Mouse (Mus musculus) intestine, embryonic 15.5 days (tissue): Measurements from ENCODE around the gene Itgb5. TPM values are rescaled to one million over a fixed set of nuclear protein-coding genes. Genes with fewer than 3 reads are reported as not detected.

Experiments
- ATAC-seq: fragments of 200-750 bp; cut with Nextera tagmentation; 2 replicates; pipeline ENCODE4 v1.8.0; 2017; ENCODE audit warnings: moderate TSS enrichment, moderate library complexity
- H3K27ac ChIP-seq: fragments of 300-500 bp; sonication (generic); 2 replicates; pipeline ENCODE4 v1.5.1; 2015; ENCODE audit warnings: mild to moderate bottlenecking, inconsistent platforms
- H3K27me3 ChIP-seq: fragments of 300-500 bp; sonication (generic); replicated peaks from 2 replicates; pipeline ENCODE4 v1.6.1; 2015; ENCODE audit warnings: inconsistent platforms
- H3K36me3 ChIP-seq: fragments of 300-500 bp; sonication (generic); 2 replicates; pipeline ENCODE4 v1.6.1; 2015; ENCODE audit warnings: inconsistent platforms
- H3K4me1 ChIP-seq: fragments of 300-500 bp; sonication (generic); replicated peaks from 2 replicates; pipeline ENCODE4 v1.6.1; 2015; ENCODE audit warnings: inconsistent platforms
- H3K4me2 ChIP-seq: fragments of 300-500 bp; sonication (generic); replicated peaks from 2 replicates; pipeline ENCODE4 v1.6.1; 2015; ENCODE audit warnings: mild to moderate bottlenecking, inconsistent platforms
- H3K4me3 ChIP-seq: fragments of 300-500 bp; sonication (generic); replicated peaks from 2 replicates; pipeline ENCODE4 v1.5.1; 2015; ENCODE audit warnings: inconsistent platforms
- H3K9ac ChIP-seq: fragments of 300-500 bp; sonication (generic); 2 replicates; pipeline ENCODE4 v1.6.1; 2015; ENCODE audit warnings: inconsistent platforms
- H3K9me3 ChIP-seq: fragments of 300-500 bp; sonication (generic); 2 replicates; pipeline ENCODE4 v1.6.1; 2016; ENCODE audit warnings: inconsistent platforms
- WGBS: fragments of 180-500 bp; shearing (Covaris S2); methylation state at CpG from one replicate; pipeline ENCODE4 v1.1.7; 2015; 5-methylcytosine and 5-hydroxymethylcytosine counted together
- polyA plus RNA-seq: library from polyadenylated mRNA; unstranded; fragments of >200 nt; fragmentation: Nextera tagmentation; extraction: Ambion mirVana; gene quantifications from 2 replicates; pipeline ENCODE4 v1.2.1, GENCODE M21; 2015

The Itgb5 gene
- polyA plus RNA-seq, 1 experiment from 2014 or later, result 36.1 TPM

DNA sequence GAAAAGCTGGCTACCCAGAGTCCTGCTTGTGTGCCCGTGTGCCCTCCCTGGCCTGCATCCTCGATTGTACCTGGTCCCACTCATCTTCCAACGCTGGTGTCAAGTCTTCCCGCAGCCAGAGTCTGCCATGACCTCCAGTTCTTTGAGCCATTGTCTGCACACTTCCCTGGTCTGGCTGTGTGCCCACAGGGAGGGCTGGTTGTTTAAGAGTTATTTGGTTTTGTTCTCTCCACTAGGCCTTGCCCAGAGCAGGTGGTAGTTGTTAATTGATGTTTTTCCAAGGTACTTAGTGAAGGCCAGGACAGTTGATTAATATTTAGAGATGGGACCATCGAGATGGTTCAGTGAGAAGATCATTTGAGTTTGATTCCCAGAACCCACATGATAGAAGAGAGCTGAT is 54.7 kb downstream of the Itgb5 start:
- ATAC-seq, result no peak
- Histone ChIP-seq H3K36me3 (no peaks in the 10 kb centered on the region), H3K9me3 (no peaks in the 10 kb centered on the region), H3K4me3 (no peak overlapping the region), H3K9ac (no peak overlapping the region), H3K4me2 (no peak overlapping the region), H3K27ac (0 out of 2 replicates have a peak overlapping the region, but pooled peaks have one; percentile 61), H3K4me1 (peaks cover 41% of the 10 kb centered on the region), H3K27me3 (no peaks in the 10 kb centered on the region)
- WGBS, result 63% methylated on average over 5 of the region's 5 CpGs

DNA sequence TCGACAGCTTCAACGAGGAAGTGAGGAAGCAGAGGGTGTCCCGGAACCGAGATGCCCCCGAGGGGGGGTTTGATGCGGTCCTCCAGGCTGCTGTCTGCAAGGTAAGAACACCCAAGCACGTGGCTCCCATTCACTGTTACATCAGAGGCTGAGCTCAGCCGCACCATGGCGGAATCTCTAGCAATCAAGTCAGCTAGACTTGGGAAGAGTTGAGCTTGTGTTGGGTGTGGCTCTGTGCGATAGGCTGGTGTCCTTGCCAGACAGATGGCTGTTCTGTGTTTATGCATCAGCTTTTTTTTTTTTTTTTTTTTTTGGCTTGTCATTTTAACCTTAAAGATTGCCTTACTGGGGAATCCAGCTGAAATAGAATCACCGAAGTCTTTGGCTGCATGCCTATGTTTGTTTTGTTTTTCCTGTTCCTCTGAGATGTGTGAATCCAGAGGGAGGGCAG is 55.6 kb downstream of the Itgb5 start:
- H3K36me3 ChIP-seq, result no peaks in the 10 kb centered on the region
- no peaks in the 10 kb centered on the region for H3K9me3 ChIP-seq
- H3K9ac ChIP-seq, result no peak overlapping the region
- H3K4me1 ChIP-seq, result peaks cover 41% of the 10 kb centered on the region
- H3K4me2 ChIP-seq, result no peak overlapping the region
- H3K27me3 ChIP-seq, result no peaks in the 10 kb centered on the region
- no peak for ATAC-seq
- 53% methylated on average over 11 of the region's 11 CpGs for WGBS
- no peak overlapping the region for H3K4me3 ChIP-seq
- H3K27ac ChIP-seq, result no peak overlapping the region

DNA sequence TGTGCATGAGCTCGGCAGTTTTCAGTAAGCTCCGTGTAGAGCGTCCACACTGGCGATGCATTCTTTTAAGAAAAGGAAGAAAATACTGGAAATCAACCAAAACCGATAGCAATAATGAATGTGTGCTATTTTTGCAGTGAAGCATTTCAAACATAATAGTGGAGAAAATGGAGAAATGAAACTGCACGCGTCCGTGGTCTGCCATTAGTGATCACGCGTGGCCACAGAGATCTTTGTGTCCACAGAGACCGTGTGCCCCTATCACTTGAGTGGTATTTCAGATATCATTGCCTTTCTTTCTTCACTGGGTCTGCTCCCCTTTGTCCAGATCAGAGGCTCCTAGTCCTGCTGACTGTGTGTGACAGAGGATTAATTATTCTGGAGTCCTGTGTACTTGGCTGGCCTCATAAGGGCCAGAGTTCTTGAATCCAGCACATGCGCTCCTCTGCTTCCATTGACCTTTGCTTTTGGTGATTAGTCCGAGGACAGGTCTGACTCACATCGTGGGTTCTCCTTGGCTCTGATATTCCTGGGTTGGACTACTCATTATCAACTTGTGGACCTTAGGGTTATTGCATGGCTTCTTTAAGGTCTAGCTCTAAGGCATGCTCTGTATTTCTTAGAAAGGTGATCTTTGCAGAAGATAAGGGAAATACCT is 56.3 kb downstream of the Itgb5 start:
- H3K27me3 ChIP-seq, result no peaks in the 10 kb centered on the region
- WGBS, result 82% methylated on average over 14 of the region's 14 CpGs

DNA sequence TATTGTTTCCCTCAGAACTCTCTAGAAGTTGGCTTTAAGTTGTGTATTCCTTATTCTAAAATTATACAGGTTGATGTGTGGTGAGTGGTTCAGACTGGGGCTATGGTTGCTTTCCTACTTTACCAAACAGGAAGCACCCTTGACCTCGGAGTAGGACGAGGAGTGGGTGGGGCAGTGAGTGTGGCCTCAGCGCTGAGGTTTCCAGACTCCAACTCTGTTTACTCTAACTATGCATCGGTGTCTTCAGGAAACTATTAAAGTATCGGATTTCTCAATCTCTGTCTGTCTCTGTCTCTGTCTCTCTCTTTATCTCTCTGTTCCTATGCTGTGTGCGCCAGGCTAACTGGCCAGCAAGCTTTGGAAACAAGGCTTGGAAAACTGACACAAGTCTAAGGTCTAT is 57.2 kb downstream of the Itgb5 start:
- Histone ChIP-seq H3K27me3 (no peaks in the 10 kb centered on the region), H3K27ac (peak overlapping the region; percentile 64), H3K4me2 (no peak overlapping the region), H3K9ac (no peak overlapping the region), H3K9me3 (no peaks in the 10 kb centered on the region), H3K4me1 (peaks cover 55% of the 10 kb centered on the region), H3K4me3 (no peak overlapping the region), H3K36me3 (no peaks in the 10 kb centered on the region)
- peak; percentile 66 for ATAC-seq
- WGBS, result 13% methylated on average over 6 of the region's 6 CpGs

More for the DNA sequence above, 56.3 kb downstream of the Itgb5 start:
- Histone ChIP-seq H3K4me3 (no peak overlapping the region), H3K4me1 (peaks cover 47% of the 10 kb centered on the region), H3K27ac (peak overlapping the region; percentile 64), H3K4me2 (no peak overlapping the region), H3K9me3 (no peaks in the 10 kb centered on the region), H3K9ac (no peak overlapping the region), H3K36me3 (no peaks in the 10 kb centered on the region)
- peak; percentile 46 for ATAC-seq

DNA sequence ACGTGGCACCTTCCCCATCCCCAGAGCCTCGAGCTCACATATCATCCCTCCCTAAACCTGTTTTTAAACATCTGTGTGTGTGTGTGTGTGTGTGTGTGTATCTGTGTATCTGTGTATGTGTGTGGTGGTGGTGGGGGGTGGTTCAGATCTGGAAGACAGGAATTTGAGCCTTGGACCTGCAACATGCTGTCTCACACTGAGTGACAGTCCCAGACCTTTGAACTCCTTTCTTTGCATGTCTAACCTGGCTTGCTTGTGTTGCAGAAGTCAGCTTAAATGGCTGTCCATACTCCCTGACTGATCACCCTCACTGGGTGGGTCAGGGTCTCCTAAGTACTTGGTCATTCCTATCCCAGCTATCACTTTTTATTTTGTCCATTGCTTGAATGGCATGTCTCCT is 58.5 kb downstream of the Itgb5 start:
- Histone ChIP-seq H3K27ac (peak overlapping the region; percentile 27), H3K9ac (no peak overlapping the region)
- peak; percentile 49 for ATAC-seq

GRCm38 (mm10) chr16:33889000-33889607 is 59.6 kb downstream of the Itgb5 start:
- no peak overlapping the region for H3K9ac ChIP-seq
- no peak overlapping the region for H3K27ac ChIP-seq
- no peaks in the 10 kb centered on the region for H3K36me3 ChIP-seq
- H3K4me1 ChIP-seq, result peaks cover 51% of the 10 kb centered on the region
- H3K27me3 ChIP-seq, result no peaks in the 10 kb centered on the region
- no peaks in the 10 kb centered on the region for H3K9me3 ChIP-seq
- WGBS, result 81% methylated on average over 13 of the region's 13 CpGs
- no peak overlapping the region for H3K4me2 ChIP-seq
- H3K4me3 ChIP-seq, result no peak overlapping the region
- no peak for ATAC-seq

More for the DNA sequence above, 58.5 kb downstream of the Itgb5 start:
- Histone ChIP-seq H3K27me3 (no peaks in the 10 kb centered on the region), H3K4me1 (peaks cover 59% of the 10 kb centered on the region), H3K9me3 (no peaks in the 10 kb centered on the region), H3K36me3 (no peaks in the 10 kb centered on the region), H3K4me2 (no peak overlapping the region), H3K4me3 (no peak overlapping the region)
- WGBS, result 87% methylated on average over 2 of the region's 2 CpGs

- ATAC-seq, result no peak
- H3K4me3 ChIP-seq, result no peak overlapping the region
- no peaks in the 10 kb centered on the region for H3K9me3 ChIP-seq
- 58% methylated on average over 8 of the region's 8 CpGs for WGBS
- peak overlapping the region; percentile 51 for H3K27ac ChIP-seq
- no peaks in the 10 kb centered on the region for H3K36me3 ChIP-seq
- peaks cover 52% of the 10 kb centered on the region for H3K4me1 ChIP-seq
- no peaks in the 10 kb centered on the region for H3K27me3 ChIP-seq
- H3K9ac ChIP-seq, result no peak overlapping the region
- peak overlapping the region; percentile 43; the same call in 1 of the 2 replicates for H3K4me2 ChIP-seq
These were observed 61.6 kb downstream of the Itgb5 start for GRCm38 (mm10) chr16:33891099-33891498.

- Histone ChIP-seq H3K27ac (peak overlapping the region; percentile 51), H3K27me3 (no peaks in the 10 kb centered on the region), H3K4me3 (no peak overlapping the region), H3K4me1 (peaks cover 46% of the 10 kb centered on the region), H3K9ac (0 out of 2 replicates have a peak overlapping the region, but pooled peaks have one; percentile 8), H3K9me3 (no peaks in the 10 kb centered on the region), H3K36me3 (no peaks in the 10 kb centered on the region), H3K4me2 (peak overlapping the region; percentile 43)
- WGBS, result 18% methylated on average over 14 of the region's 14 CpGs
- peak; percentile 43 for ATAC-seq
These were observed 62.3 kb downstream of the Itgb5 start for GRCm38 (mm10) chr16:33891561-33892281.

GRCm38 (mm10) chr16:33892539-33892938 is 63.1 kb downstream of the Itgb5 start:
- H3K27ac ChIP-seq, result 0 out of 2 replicates have a peak overlapping the region, but pooled peaks have one; percentile 29
- H3K4me3 ChIP-seq, result no peak overlapping the region
- WGBS, result 55% methylated on average over 6 of the region's 6 CpGs

DNA sequence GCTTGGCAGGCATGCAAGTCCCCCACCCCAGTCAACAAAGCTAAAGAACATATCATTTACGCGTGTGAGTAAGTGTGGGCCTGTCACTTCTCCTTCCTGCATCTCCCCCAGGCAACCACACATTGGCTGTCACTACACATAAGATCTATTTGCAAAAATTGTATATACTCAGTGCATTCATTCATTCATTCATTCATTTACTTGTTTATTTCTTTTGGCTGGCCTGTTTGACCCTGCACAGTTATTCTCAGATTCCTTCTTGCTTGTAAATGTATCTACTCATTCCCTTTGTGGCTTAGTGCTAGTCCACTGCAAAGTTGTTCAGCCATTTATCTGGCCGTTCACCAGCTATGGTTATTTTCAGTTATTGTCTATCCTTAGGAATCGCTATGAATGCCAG is 64.3 kb downstream of the Itgb5 start:
- Histone ChIP-seq H3K4me3 (no peak overlapping the region), H3K27me3 (no peaks in the 10 kb centered on the region), H3K4me2 (no peak overlapping the region), H3K4me1 (peaks cover 33% of the 10 kb centered on the region), H3K36me3 (no peaks in the 10 kb centered on the region), H3K9me3 (no peaks in the 10 kb centered on the region), H3K27ac (no peak overlapping the region), H3K9ac (no peak overlapping the region)
- WGBS, result 90% methylated on average over 4 of the region's 4 CpGs
- no peak for ATAC-seq

More at GRCm38 (mm10) chr16:33892539-33892938, 63.1 kb downstream of the Itgb5 start:
- Histone ChIP-seq H3K36me3 (no peaks in the 10 kb centered on the region), H3K4me2 (no peak overlapping the region), H3K9ac (no peak overlapping the region), H3K4me1 (peaks cover 41% of the 10 kb centered on the region), H3K27me3 (no peaks in the 10 kb centered on the region), H3K9me3 (no peaks in the 10 kb centered on the region)
- ATAC-seq, result no peak

DNA sequence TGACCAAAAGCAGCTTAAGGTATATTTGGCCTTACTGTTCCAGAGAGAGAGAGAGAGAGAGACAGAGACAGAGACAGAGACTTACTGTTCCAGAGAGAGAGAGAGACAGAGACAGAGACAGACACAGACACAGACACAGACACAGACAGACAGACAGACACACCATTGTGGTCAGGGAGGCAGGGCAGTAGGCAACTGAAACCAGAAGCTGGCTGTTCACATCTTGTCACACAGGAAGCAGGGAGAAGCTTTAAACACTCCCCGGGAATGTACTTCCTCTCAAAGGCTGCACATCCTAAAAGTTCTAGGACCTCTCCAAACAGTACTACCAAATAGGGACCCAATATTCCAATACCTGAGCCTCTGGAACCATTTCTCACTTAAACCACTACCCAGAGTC is 65.0 kb downstream of the Itgb5 start:
- 32% methylated on average over 1 of the region's 1 CpGs for WGBS
- H3K27ac ChIP-seq, result no peak overlapping the region
- H3K9ac ChIP-seq, result no peak overlapping the region
- ATAC-seq, result no peak
- no peaks in the 10 kb centered on the region for H3K27me3 ChIP-seq
- no peak overlapping the region for H3K4me3 ChIP-seq
- H3K9me3 ChIP-seq, result no peaks in the 10 kb centered on the region
- peaks cover 33% of the 10 kb centered on the region for H3K4me1 ChIP-seq
- no peak overlapping the region for H3K4me2 ChIP-seq
- no peaks in the 10 kb centered on the region for H3K36me3 ChIP-seq

- no peak overlapping the region for H3K9ac ChIP-seq
- H3K27ac ChIP-seq, result no peak overlapping the region
- no peak overlapping the region for H3K4me3 ChIP-seq
- no peak for ATAC-seq
- H3K9me3 ChIP-seq, result no peaks in the 10 kb centered on the region
- H3K36me3 ChIP-seq, result no peaks in the 10 kb centered on the region
- H3K27me3 ChIP-seq, result no peaks in the 10 kb centered on the region
- 52% methylated on average over 7 of the region's 7 CpGs for WGBS
- no peak overlapping the region for H3K4me2 ChIP-seq
- H3K4me1 ChIP-seq, result peaks cover 27% of the 10 kb centered on the region
These were observed 66.2 kb downstream of the Itgb5 start for GRCm38 (mm10) chr16:33895690-33896089.
